Mouse (Mus musculus) cortical plate, adult 2 months (tissue): ENCODE measurements around the gene Mcat.

Source experiments
- CTCF ChIP-seq: fragments of 200-500 bp; IDR thresholded peaks from 2 replicates; pipeline ENCODE4 v1.5.1; 2011; ENCODE audit warnings: mild to moderate bottlenecking, control low read depth, low read length; ENCODE audit not compliant: insufficient read depth; ENCODE audit errors: extremely low read depth
- POLR2A ChIP-seq: fragments of 200-500 bp; IDR thresholded peaks from 2 replicates; pipeline ENCODE4 v1.6.1; 2011; ENCODE audit warnings: mild to moderate bottlenecking, low read length, control low read depth; ENCODE audit not compliant: insufficient read depth; ENCODE audit errors: extremely low read depth

DNA sequence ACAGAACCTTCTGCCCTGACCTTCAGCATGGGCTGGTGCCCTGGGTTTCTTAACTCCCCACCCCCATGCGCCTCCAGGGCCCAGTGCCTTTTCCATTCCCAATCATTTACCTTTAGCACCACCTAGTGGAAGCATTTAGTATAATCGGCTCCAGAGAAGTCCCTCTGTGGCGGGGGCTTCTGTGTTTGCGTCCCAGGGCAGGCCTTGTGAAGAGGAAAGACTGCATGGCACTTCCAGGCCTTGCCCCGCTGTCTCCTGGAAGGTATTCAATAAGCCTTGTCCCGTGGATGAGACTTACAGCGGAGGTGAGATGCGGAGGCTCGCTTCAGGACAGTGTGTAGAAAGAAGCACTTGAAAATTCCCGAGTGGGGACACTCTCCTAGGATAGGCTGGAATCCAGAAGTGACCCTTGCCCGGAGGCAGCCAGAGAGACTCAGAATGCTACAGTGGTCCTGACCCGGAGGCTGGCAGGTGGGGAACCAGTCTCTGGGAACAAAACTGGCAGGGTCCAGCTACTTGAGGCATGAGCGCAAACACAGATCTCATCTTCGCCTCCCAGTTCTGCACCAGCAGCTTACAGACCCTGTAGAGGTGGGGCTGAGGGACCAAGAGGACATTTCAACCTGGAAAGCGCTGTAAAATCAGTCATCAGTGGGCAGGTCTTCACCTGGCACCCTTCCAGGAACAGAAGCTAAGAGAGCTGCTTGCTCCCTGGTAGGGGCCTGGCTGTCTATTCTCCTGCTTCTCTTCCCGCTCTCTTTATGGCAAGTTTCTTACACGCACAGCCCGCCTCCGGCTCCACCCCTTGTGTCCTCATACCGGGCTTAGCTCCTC is 45.2 kb downstream of the Mcat start:
- TF ChIP-seq POLR2A = no peak
- peak; percentile 79 for TF ChIP-seq CTCF
